Mouse (Mus musculus): ENCODE measurements around the gene Pigu.

The Pigu gene

GRCm38 (mm10) chr2:155287456-155288250 is 69.6 kb downstream of the Pigu start:
- DNase-seq (ENCODE audit: low read depth, low spot score) = no peak

DNA sequence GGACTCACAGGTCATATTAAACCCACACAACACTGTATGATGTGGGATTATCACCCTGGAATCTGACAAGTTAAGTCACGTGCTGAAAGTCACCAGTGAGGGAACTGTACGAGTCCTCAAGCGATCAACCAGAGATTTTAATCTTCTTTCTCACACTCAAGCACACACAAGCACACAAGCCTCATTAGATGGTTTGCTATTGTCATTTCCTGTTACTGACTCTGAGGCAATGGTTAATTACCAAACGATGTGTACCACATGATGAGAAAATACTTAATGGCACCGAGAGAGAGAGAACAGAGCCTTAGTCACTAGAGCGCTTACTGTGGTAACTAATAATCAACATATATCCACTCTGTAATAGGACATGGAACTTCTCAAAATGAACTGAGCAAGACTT is 71.5 kb downstream of the Pigu start:
- no peak for DNase-seq (ENCODE audit: low read depth, low spot score)

DNA sequence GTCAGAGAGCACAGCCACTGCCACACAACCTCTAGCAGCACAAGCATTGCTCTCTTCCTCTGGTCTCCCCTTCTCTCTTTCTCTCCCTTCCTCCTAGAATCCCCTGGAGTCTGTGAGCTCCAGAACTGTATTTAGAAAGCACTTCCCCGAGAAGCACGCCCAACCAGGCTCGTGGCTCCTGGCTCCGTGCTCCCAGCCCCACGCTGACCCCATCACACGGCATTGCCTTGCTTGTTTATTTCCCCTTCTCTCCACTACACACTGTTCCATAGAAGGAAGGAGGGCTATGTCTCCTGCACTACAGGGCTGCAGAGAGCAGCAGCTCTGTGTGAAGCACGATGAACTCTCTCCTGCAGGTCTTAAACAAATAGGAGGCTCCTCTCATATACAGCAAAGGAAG is 72.6 kb downstream of the Pigu start:
- no peak for DNase-seq (ENCODE audit: low read depth, low spot score)

DNA sequence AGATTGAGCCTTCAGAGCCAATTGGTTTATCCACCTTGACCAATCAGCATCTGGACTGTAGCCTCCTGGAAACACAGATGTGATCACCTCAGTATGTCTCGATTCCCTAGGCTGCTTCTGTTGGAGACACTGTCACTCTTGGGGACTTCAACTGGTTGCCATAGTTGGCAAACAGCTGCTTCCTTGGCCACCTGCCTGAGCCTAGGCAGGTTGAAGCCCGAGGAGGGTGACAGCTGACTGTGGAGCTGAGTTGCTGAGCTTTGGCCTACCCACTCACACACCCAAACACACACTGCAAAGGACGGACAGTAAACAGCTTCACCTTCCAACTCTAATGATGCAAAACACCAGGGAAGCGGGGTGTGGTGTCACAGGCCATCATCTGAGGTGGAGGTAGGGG is 73.4 kb downstream of the Pigu start:
- peak; percentile 37 for DNase-seq (ENCODE audit: low read depth, low spot score)

- no peak for DNase-seq (ENCODE audit: low read depth, low spot score)
Measured at GRCm38 (mm10) chr2:155280116-155280515, 77.1 kb downstream of the Pigu start.

- no peak for DNase-seq (ENCODE audit: low read depth, low spot score)
Measured at GRCm38 (mm10) chr2:155279163-155279562, 78.1 kb downstream of the Pigu start.

DNA sequence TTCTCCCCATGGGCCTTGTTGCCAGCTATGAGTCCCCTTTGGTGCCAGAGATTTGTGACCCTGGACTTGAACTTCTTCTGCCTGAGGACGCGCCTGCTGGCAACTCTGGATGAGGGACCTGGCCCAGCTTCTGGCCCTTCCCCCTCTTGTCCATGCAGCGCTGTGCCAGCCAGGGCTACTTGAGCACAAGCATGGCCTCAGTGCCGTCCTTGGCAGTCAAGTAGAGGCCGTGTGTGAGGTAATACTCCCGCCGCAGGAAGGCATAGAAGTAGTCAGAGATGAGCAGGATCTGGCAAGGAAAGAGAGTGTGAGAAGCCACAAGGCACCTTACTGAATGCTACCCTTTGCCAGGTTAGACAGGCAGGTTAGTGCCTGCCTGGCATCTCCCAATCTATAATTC is 78.9 kb downstream of the Pigu start:
- DNase-seq (ENCODE audit: low read depth, low spot score) = no peak

- DNase-seq (ENCODE audit: low read depth, low spot score) = no peak
Measured at GRCm38 (mm10) chr2:155277721-155278120, 79.5 kb downstream of the Pigu start.

GRCm38 (mm10) chr2:155276621-155277175 is 80.5 kb downstream of the Pigu start:
- DNase-seq (ENCODE audit: low read depth, low spot score) = peak; percentile 74

DNA sequence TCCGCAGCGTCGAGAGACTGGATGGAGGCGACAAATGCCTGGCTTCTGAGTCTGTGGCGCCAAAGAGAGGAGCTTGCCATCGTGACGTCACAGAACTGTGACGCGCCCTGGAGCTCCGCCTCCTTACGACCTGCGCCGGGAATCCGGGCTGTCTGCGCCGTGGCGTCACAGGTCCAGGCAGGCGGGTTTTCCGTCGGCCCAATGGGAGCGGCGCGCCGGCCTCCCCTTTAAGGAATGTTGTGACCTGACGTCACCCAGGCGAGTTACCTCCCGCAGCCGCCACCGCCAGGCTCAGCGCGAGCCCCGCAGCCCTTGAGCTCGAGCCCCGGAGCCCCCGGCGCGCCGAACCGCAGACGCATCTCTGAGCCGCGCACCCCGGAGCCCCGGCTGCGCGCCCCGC is 81.0 kb downstream of the Pigu start, which contains the start of gene Map1lc3a:
Gene Map1lc3a, plus strand, starts transcription at position 103 of the 400 bp plus-strand sequence.
- peak; percentile 99 for DNase-seq (ENCODE audit: low read depth, low spot score)

DNA sequence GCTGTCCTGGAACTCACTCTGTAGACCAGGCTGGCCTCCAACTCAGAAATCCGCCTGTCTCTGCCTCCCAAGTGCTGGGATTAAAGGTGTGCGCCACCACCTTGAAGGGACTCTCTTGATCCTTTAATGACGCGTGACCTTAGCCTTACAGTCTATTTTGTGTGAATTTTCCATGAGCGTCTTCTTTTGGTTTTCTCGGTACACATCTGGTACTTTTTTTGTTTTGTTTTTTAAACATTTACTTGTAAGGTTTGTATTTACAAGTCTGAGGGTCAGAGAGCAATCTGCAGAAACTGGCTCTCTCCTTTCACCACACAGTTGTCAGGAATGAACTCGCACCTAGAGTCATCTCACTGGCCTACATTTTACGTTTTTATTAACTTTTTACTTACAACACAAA is 83.6 kb downstream of the Pigu start:
- DNase-seq (ENCODE audit: low read depth, low spot score) = no peak

DNA sequence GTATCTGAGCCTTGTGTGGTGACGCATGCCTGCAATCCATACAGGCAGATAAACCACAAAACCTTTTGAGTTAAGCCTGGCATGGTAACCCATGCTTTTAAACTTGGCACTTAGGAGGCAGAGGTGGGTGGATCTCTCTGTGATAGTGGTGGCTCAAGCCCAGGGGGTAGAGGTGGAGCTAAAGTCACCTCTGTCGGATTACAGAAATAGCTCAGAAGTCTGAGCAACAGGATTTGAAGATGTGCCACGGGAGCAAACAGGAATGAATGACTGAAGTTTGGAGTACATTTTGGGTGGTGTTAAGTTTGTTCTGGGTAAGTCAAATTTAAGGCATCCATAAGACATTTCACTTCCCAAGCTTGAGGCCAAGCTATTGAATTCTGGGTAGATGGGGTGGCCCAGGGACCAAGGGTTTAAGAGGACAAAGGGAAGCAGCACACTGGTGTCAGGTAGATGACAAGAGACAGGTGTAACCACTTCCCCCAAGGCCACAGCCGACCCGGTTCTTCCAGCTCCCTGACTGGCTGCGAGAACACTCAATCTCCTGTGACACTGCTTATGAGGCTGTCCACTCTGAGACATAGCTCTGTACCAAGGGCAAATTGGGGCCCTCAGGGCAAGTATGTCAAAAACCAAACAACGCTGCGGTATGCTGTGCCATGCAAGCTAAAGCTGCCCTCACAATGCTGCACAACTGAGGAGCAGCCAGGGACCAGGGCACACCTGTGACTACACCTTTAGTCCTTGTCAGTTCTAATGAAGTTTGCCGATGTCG is 84.6 kb downstream of the Pigu start:
- DNase-seq (ENCODE audit: low read depth, low spot score) = no peak

- DNase-seq (ENCODE audit: low read depth, low spot score) = peak; percentile 74
Measured at GRCm38 (mm10) chr2:155271957-155272356, 85.3 kb downstream of the Pigu start.

GRCm38 (mm10) chr2:155266896-155267295 is 90.3 kb downstream of the Pigu start:
- DNase-seq (ENCODE audit: low read depth, low spot score) = no peak

- no peak for DNase-seq (ENCODE audit: low read depth, low spot score)
Measured at GRCm38 (mm10) chr2:155265526-155265925, 91.7 kb downstream of the Pigu start.

- no peak for DNase-seq (ENCODE audit: low read depth, low spot score)
Measured at GRCm38 (mm10) chr2:155249588-155249987, 107.6 kb downstream of the Pigu start.

- no peak for DNase-seq (ENCODE audit: low read depth, low spot score)
Measured at GRCm38 (mm10) chr2:155248718-155249117, 108.5 kb downstream of the Pigu start.

DNA sequence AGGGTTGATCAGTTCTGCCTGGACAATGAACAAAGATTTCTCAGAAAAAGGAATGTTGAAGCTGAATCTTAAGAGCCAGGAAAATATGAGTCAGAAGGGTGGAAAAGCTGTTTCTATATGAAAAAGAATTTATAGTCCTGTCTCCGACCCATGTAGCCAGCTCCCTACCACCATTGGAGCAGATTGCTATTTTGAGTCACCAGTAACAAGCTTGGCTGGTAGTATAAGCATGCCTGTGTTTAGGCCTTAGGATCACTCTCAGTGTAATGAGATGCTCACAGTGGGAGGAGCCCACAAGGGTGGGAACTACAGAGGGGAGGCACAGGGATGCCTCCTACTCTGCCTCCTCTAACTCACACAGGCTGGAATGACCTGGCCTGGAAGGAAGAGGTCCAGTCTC is 109.0 kb downstream of the Pigu start:
- no peak for DNase-seq (ENCODE audit: low read depth, low spot score)

- DNase-seq (ENCODE audit: low read depth, low spot score) = no peak
Measured at GRCm38 (mm10) chr2:155246231-155246630, 111.0 kb downstream of the Pigu start.

DNA sequence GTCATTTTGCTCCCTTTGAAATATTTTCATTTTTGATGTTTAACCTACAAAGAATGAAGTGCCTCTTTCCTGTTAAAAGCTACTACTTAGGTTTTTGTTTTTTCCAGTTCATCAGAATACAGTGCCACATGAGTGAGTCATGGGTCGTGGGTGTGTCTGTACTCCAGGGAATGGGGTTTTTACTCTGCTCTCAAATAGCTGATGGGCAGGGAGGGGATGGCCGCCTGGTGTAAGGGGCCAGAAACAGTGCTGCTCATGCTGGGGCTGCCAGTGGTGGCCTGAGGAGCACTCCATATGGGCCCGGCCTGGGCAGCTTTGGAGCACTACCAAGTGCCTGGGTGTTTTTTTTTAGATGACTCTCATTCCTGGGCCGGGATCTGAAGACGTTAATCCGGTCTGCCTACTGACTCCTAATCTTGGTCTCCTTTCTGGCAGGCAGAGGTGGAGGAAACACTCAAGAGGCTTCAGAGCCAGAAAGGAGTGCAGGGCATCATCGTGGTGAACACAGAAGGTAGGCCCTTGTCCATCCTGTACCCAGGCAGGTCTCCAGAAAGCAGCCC is 114.9 kb downstream of the Pigu start:
- no peak for DNase-seq (ENCODE audit: low read depth, low spot score)

GRCm38 (mm10) chr2:155240915-155241314 is 116.3 kb downstream of the Pigu start:
- DNase-seq (ENCODE audit: low read depth, low spot score) = peak; percentile 28

GRCm38 (mm10) chr2:155237276-155237675 is 120.0 kb downstream of the Pigu start:
- DNase-seq (ENCODE audit: low read depth, low spot score) = no peak
